Mouse (Mus musculus): ENCODE data around the gene Tmem178b.

GRCm38 (mm10) chr6:39970281-39970680, 97.2 kb downstream of the Tmem178b start:
- TF ChIP-seq TAL1 (conservative IDR thresholded peaks at IDR 0.05; ENCODE audit: low read depth, low read length), result no peak
- no peak for TF ChIP-seq GATA1 (IDR thresholded peaks at IDR 0.05; ENCODE audit: borderline replicate concordance, low read length)
- TF ChIP-seq CTCF (IDR thresholded peaks at IDR 0.05; ENCODE audit: low read depth, low read length), result no peak
- TF ChIP-seq POLR2AphosphoS5 (IDR thresholded peaks at IDR 0.05; ENCODE audit: insufficient replicate concordance, low read depth, low read length), result no peak
